Mouse (Mus musculus) hindbrain, embryonic 16.5 days (tissue): ENCODE measurements around the gene Hspa5. TPM values are rescaled to one million over a fixed set of nuclear protein-coding genes. Genes with fewer than 3 reads are reported as not detected.
A peak's percentile ranks its signal among the peaks of the same experiment; 100 is the strongest.
"Not testable (repeated sequence)": the region's sequence is repeated elsewhere in the genome, so short reads cannot be mapped to it uniquely, and the experiment has no call there.

Experiments used
- ATAC-seq: fragments of 200-750 bp; cut with Nextera tagmentation; 2 replicates; pipeline ENCODE4 v1.8.0; 2017; ENCODE audit warnings: moderate TSS enrichment, moderate library complexity
- H3K27ac ChIP-seq: fragments of 300-500 bp; sonication (generic); 2 replicates; pipeline ENCODE4 v1.5.1; 2014; ENCODE audit warnings: low read depth, mild to moderate bottlenecking, control low read depth, low read length, moderate library complexity
- H3K27me3 ChIP-seq: fragments of 300-500 bp; sonication (generic); replicated peaks from 2 replicates; pipeline ENCODE4 v1.6.1; 2014; ENCODE audit warnings: low read length; ENCODE audit not compliant: control insufficient read depth, insufficient read depth
- H3K36me3 ChIP-seq: fragments of 300-500 bp; sonication (generic); 2 replicates; pipeline ENCODE4 v1.6.1; 2014; ENCODE audit warnings: mild to moderate bottlenecking, low read length, moderate library complexity, mixed read lengths; ENCODE audit not compliant: control insufficient read depth, insufficient read depth
- H3K4me1 ChIP-seq: fragments of 300-500 bp; sonication (generic); 2 replicates; pipeline ENCODE4 v1.6.1; 2014; ENCODE audit warnings: low read depth, low read length; ENCODE audit not compliant: control insufficient read depth, insufficient read depth
- H3K4me2 ChIP-seq: fragments of 300-500 bp; sonication (generic); 2 replicates; pipeline ENCODE4 v1.6.1; 2014; ENCODE audit warnings: mild to moderate bottlenecking, low read length, control low read depth, moderate library complexity
- H3K4me3 ChIP-seq: fragments of 300-500 bp; sonication (generic); 2 replicates; pipeline ENCODE4 v1.5.1; 2014; ENCODE audit warnings: mild to moderate bottlenecking, low read length, control low read depth, moderate library complexity
- H3K9ac ChIP-seq: fragments of 300-500 bp; sonication (generic); 2 replicates; pipeline ENCODE4 v1.6.1; 2014; ENCODE audit warnings: low read depth, mild to moderate bottlenecking, control low read depth, low read length, moderate library complexity
- H3K9me3 ChIP-seq: fragments of 300-500 bp; sonication (generic); 2 replicates; pipeline ENCODE4 v1.6.1; 2014; ENCODE audit warnings: mild to moderate bottlenecking, low read length, moderate library complexity; ENCODE audit not compliant: control insufficient read depth
- whole genome bisulfite sequencing: fragments of 180-500 bp; shearing (Covaris S2); extraction: QIAGEN DNeasy Blood & Tissue Kit; methylation state at CpG from one replicate; pipeline ENCODE4 v1.1.7; 2014; 5-methylcytosine and 5-hydroxymethylcytosine counted together
- polyA plus RNA-seq: library from polyadenylated mRNA; unstranded; fragments of >200 nt; fragmentation: Nextera tagmentation; extraction: Ambion mirVana; gene quantifications from 2 replicates; pipeline ENCODE4 v1.2.1, GENCODE M21; 2015

The Hspa5 gene
- polyA plus RNA-seq, 1 experiment from 2014 or later: 442 TPM

GRCm38 (mm10) chr2:34783064-34784020, 11.6 kb downstream of the Hspa5 start:
- H3K4me3 ChIP-seq: no peak overlapping the region
- H3K27me3 ChIP-seq: no peaks in the 10 kb centered on the region
- WGBS: 96% methylated on average over 14 of the region's 14 CpGs
- peaks cover 18% of the 10 kb centered on the region for H3K36me3 ChIP-seq
- H3K9ac ChIP-seq: no peak overlapping the region
- no peak for ATAC-seq
- H3K9me3 ChIP-seq: no peaks in the 10 kb centered on the region
- H3K4me2 ChIP-seq: no peak overlapping the region
- no peak overlapping the region for H3K27ac ChIP-seq
- no peaks in the 10 kb centered on the region for H3K4me1 ChIP-seq

- H3K9me3 ChIP-seq: no peaks in the 10 kb centered on the region
- H3K36me3 ChIP-seq: peaks cover 16% of the 10 kb centered on the region
- no peak overlapping the region for H3K9ac ChIP-seq
- no peak overlapping the region for H3K27ac ChIP-seq
- no peaks in the 10 kb centered on the region for H3K4me1 ChIP-seq
- no peak for ATAC-seq
- WGBS: 72% methylated on average over 2 of the region's 2 CpGs
- H3K27me3 ChIP-seq: no peaks in the 10 kb centered on the region
- H3K4me2 ChIP-seq: no peak overlapping the region
- no peak overlapping the region for H3K4me3 ChIP-seq
Measured at GRCm38 (mm10) chr2:34784085-34784484, 12.3 kb downstream of the Hspa5 start.

GRCm38 (mm10) chr2:34790282-34790681, 18.5 kb downstream of the Hspa5 start:
- 94% methylated on average over 8 of the region's 8 CpGs for WGBS
- H3K27me3 ChIP-seq: no peaks in the 10 kb centered on the region
- H3K4me3 ChIP-seq: no peak overlapping the region
- no peak overlapping the region for H3K27ac ChIP-seq
- H3K4me1 ChIP-seq: no peaks in the 10 kb centered on the region
- no peaks in the 10 kb centered on the region for H3K9me3 ChIP-seq
- ATAC-seq: no peak
- no peak overlapping the region for H3K9ac ChIP-seq
- H3K36me3 ChIP-seq: no peaks in the 10 kb centered on the region
- H3K4me2 ChIP-seq: no peak overlapping the region

- H3K36me3 ChIP-seq, ATAC-seq, H3K4me3 ChIP-seq, H3K27ac ChIP-seq, H3K4me1 ChIP-seq, H3K9me3 ChIP-seq, H3K4me2 ChIP-seq, H3K9ac ChIP-seq, H3K27me3 ChIP-seq: not testable (repeated sequence)
- WGBS: 91% methylated on average over 2 of the region's 2 CpGs
Measured at GRCm38 (mm10) chr2:34792543-34792942, 20.8 kb downstream of the Hspa5 start.

- H3K9ac ChIP-seq: no peak overlapping the region
- no peaks in the 10 kb centered on the region for H3K27me3 ChIP-seq
- H3K4me3 ChIP-seq: no peak overlapping the region
- H3K9me3 ChIP-seq: no peaks in the 10 kb centered on the region
- H3K4me1 ChIP-seq: peaks cover 5% of the 10 kb centered on the region
- 92% methylated on average over 2 of the region's 2 CpGs for WGBS
- no peak overlapping the region for H3K27ac ChIP-seq
- ATAC-seq: no peak
- no peak overlapping the region for H3K4me2 ChIP-seq
- no peaks in the 10 kb centered on the region for H3K36me3 ChIP-seq
Measured at GRCm38 (mm10) chr2:34794511-34794910, 22.7 kb downstream of the Hspa5 start.

- Histone ChIP-seq H3K9me3 (no peaks in the 10 kb centered on the region), H3K4me3 (no peak overlapping the region), H3K36me3 (no peaks in the 10 kb centered on the region), H3K4me1 (peaks cover 5% of the 10 kb centered on the region), H3K9ac (no peak overlapping the region), H3K27ac (no peak overlapping the region), H3K4me2 (no peak overlapping the region), H3K27me3 (no peaks in the 10 kb centered on the region)
- WGBS: 93% methylated on average over 7 of the region's 7 CpGs
- ATAC-seq: no peak
Measured at GRCm38 (mm10) chr2:34795426-34795825, 23.7 kb downstream of the Hspa5 start.

- Histone ChIP-seq H3K4me1 (peaks cover 14% of the 10 kb centered on the region), H3K4me2 (peak within 1 kb of the TSS; percentile 92), H3K36me3 (no peaks in the 10 kb centered on the region), H3K27ac (peak within 1 kb of the TSS; percentile 13; the same call in 1 of the 2 replicates), H3K27me3 (no peaks in the 10 kb centered on the region), H3K9ac (peak within 1 kb of the TSS; percentile 75), H3K9me3 (no peaks in the 10 kb centered on the region), H3K4me3 (peak within 1 kb of the TSS; percentile 61)
- peak; percentile 68 for ATAC-seq
- WGBS: 4% methylated on average over 44 of the region's 44 CpGs
Measured at GRCm38 (mm10) chr2:34799357-34800256, 27.8 kb downstream of the Hspa5 start, which contains the start of gene Rabepk. Gene Rabepk, minus strand, starts transcription at chr2:34799912.

GRCm38 (mm10) chr2:34800371-34800770, 28.6 kb downstream of the Hspa5 start:
- no peak overlapping the region; the same call in 1 of the 2 replicates for H3K4me2 ChIP-seq
- 0 out of 2 replicates have a peak, but pooled peaks cover under 1% of the 10 kb centered on the region for H3K36me3 ChIP-seq
- ATAC-seq: no peak
- H3K4me3 ChIP-seq: no peak overlapping the region; the same call in 1 of the 2 replicates
- H3K27ac ChIP-seq: no peak overlapping the region
- no peak overlapping the region; the same call in 1 of the 2 replicates for H3K9ac ChIP-seq
- H3K4me1 ChIP-seq: peaks cover 17% of the 10 kb centered on the region
- WGBS: 85% methylated on average over 7 of the region's 7 CpGs
- no peaks in the 10 kb centered on the region for H3K9me3 ChIP-seq
- H3K27me3 ChIP-seq: no peaks in the 10 kb centered on the region
